ENCODE assay signal across 39 mouse cellular contexts in genomic region chr13:61010171-61010570, GRCm38 (mm10). TPM values are rescaled to one million over a fixed set of nuclear protein-coding genes. Genes with fewer than 3 reads are reported as not detected.
"Had no signal": no experiment of that assay in that cellular context is flagged by ENCODE, and none has a peak within 500 bp of the region (broad histone marks: within the 10 kb centered on the region; RNA-seq: fewer than 3 reads in every experiment).

No protein-coding gene starts in this region.

- H3K4me2 ChIP-seq: heart, embryonic 11.5 days; heart, embryonic 13.5 days; heart, embryonic 15.5 days; hindbrain, embryonic 12.5 days; hindbrain, embryonic 15.5 days; kidney, embryonic 15.5 days; limb, embryonic 12.5 days; liver, embryonic 11.5 days had no signal

- ATAC-seq: hindbrain, postnatal 0 days; intestine, embryonic 16.5 days had no signal

- H3K9me3 ChIP-seq: kidney, embryonic 15.5 days; limb, embryonic 10.5 days had no signal

- H3K27ac ChIP-seq: gastrocnemius, adult 2 months; heart, adult 2 months; heart, embryonic 13.5 days; heart, embryonic 15.5 days; hindbrain, embryonic 10.5 days; hindbrain, embryonic 12.5 days; hindbrain, embryonic 15.5 days; hindbrain, postnatal 0 days; kidney, embryonic 15.5 days; kidney, postnatal 0 days; left cerebral cortex, adult 2 months; limb, embryonic 10.5 days; limb, embryonic 12.5 days; liver, embryonic 14.5 days had no signal

- H3K27me3 ChIP-seq: heart, embryonic 13.5 days; heart, embryonic 15.5 days; hindbrain, embryonic 12.5 days; hindbrain, embryonic 15.5 days; kidney, embryonic 15.5 days; limb, embryonic 12.5 days had no signal

- H3K4me1 ChIP-seq: heart, embryonic 13.5 days; heart, embryonic 15.5 days; hindbrain, embryonic 10.5 days; hindbrain, embryonic 12.5 days; hindbrain, embryonic 15.5 days; kidney, embryonic 15.5 days; limb, embryonic 10.5 days; limb, embryonic 12.5 days had no signal

- H3K36me3 ChIP-seq: heart, embryonic 13.5 days; heart, embryonic 15.5 days; hindbrain, embryonic 10.5 days; hindbrain, embryonic 12.5 days; hindbrain, embryonic 15.5 days; kidney, embryonic 15.5 days; limb, embryonic 10.5 days; limb, embryonic 12.5 days had no signal

- H3K4me3 ChIP-seq: gastrocnemius, adult 2 months; heart, adult 2 months; heart, embryonic 13.5 days; heart, embryonic 15.5 days; hindbrain, embryonic 10.5 days; hindbrain, embryonic 12.5 days; hindbrain, embryonic 15.5 days; kidney, embryonic 15.5 days; left cerebral cortex, adult 2 months; limb, embryonic 10.5 days; limb, embryonic 12.5 days had no signal

- DNase-seq: gastrocnemius, adult 2 months; gastrocnemius, postnatal 10 days; gastrocnemius, postnatal 25 days; heart, adult 11 months; heart, adult 2 months; heart, postnatal 14 days; heart, postnatal 36 days; kidney, adult 11 months; kidney, adult 2 months; kidney, adult 9 months; kidney, postnatal 14 days; kidney, postnatal 36 days; layer of hippocampus, adult 9-11 months; liver had no signal

- H3K9ac ChIP-seq: heart, embryonic 13.5 days; heart, embryonic 15.5 days; hindbrain, embryonic 12.5 days; hindbrain, embryonic 15.5 days; kidney, embryonic 15.5 days; limb, embryonic 12.5 days; liver, embryonic 14.5 days had no signal

RNA-seq across cellular contexts. Expression of gene Ctsj, which starts 4.4 kb away (rescaled TPM):
- total RNA-seq: gastrocnemius, adult 2 months; gastrocnemius, postnatal 10 days; gastrocnemius, postnatal 25 days; heart, adult 2 months; heart, postnatal 14 days; heart, postnatal 36 days; hindbrain, postnatal 0 days; layer of hippocampus, adult 18-20 months; layer of hippocampus, adult 8-10 months; layer of hippocampus, postnatal 25 days; left cerebral cortex, adult 2 months; left cerebral cortex, postnatal 14 days; left cerebral cortex, postnatal 36 days had no signal
- polyA plus RNA-seq: gonadal fat pad, adult 2 months; heart, adult 2 months; heart, embryonic 15.5 days; heart, postnatal 0 days; hindbrain, embryonic 10.5 days; hindbrain, embryonic 12.5 days; hindbrain, embryonic 15.5 days; hindbrain, postnatal 0 days; intestine, embryonic 14.5 days; intestine, embryonic 16.5 days; kidney, adult 2 months; kidney, embryonic 15.5 days; kidney, postnatal 0 days; large intestine, adult 2 months; limb, embryonic 10.5 days; limb, embryonic 12.5 days; liver, embryonic 11.5 days had no signal

RNA-seq across cellular contexts. Expression of gene Ctsq, which starts 30.3 kb away (rescaled TPM):
- total RNA-seq: gastrocnemius, adult 2 months; gastrocnemius, postnatal 10 days; gastrocnemius, postnatal 25 days; heart, adult 2 months; heart, postnatal 14 days; heart, postnatal 36 days; hindbrain, postnatal 0 days; layer of hippocampus, adult 18-20 months; layer of hippocampus, adult 8-10 months; layer of hippocampus, postnatal 25 days; left cerebral cortex, adult 2 months; left cerebral cortex, postnatal 14 days; left cerebral cortex, postnatal 36 days had no signal
- polyA plus RNA-seq: gonadal fat pad, adult 2 months; heart, adult 2 months; heart, embryonic 11.5 days; heart, embryonic 13.5 days; heart, embryonic 15.5 days; heart, postnatal 0 days; hindbrain, embryonic 10.5 days; hindbrain, embryonic 12.5 days; hindbrain, embryonic 15.5 days; hindbrain, postnatal 0 days; intestine, embryonic 14.5 days; intestine, embryonic 16.5 days; kidney, adult 2 months; kidney, embryonic 15.5 days; kidney, postnatal 0 days; large intestine, adult 2 months; limb, embryonic 10.5 days; limb, embryonic 12.5 days; limb, embryonic 14.5 days; liver, embryonic 11.5 days; liver, embryonic 14.5 days had no signal
